Mouse (Mus musculus) kidney, adult 18-20 months (tissue): ENCODE data around the gene Sh3rf3.
"Not testable (repeated sequence)": the region's sequence is repeated elsewhere in the genome, so short reads cannot be mapped to it uniquely, and the experiment has no call there.

Experiments used
- DNase-seq: peaks from one replicate; pipeline ENCODE4 v3.0.0; 2021

The Sh3rf3 gene

GRCm38 (mm10) chr10:58994726-58995125, 181.6 kb downstream of the Sh3rf3 start:
- DNase-seq = no peak

- no peak for DNase-seq
These were observed 182.0 kb downstream of the Sh3rf3 start for GRCm38 (mm10) chr10:58995132-58995531.

- DNase-seq = no peak
These were observed 189.2 kb downstream of the Sh3rf3 start for GRCm38 (mm10) chr10:59002361-59002760.

GRCm38 (mm10) chr10:59011415-59011814, 198.3 kb downstream of the Sh3rf3 start:
- DNase-seq = no peak

GRCm38 (mm10) chr10:59013618-59014017, 200.5 kb downstream of the Sh3rf3 start:
- DNase-seq = no peak

- DNase-seq = no peak
These were observed 206.3 kb downstream of the Sh3rf3 start for GRCm38 (mm10) chr10:59019302-59019973.

GRCm38 (mm10) chr10:59050434-59050833, 237.3 kb downstream of the Sh3rf3 start:
- no peak for DNase-seq

- no peak for DNase-seq
These were observed 243.1 kb downstream of the Sh3rf3 start for GRCm38 (mm10) chr10:59056294-59056693.

GRCm38 (mm10) chr10:59066804-59067203, 253.6 kb downstream of the Sh3rf3 start:
- DNase-seq = no peak

- no peak for DNase-seq
These were observed 259.7 kb downstream of the Sh3rf3 start for GRCm38 (mm10) chr10:59072827-59073226.

- DNase-seq = no peak
These were observed 263.5 kb downstream of the Sh3rf3 start for GRCm38 (mm10) chr10:59076681-59077080.

GRCm38 (mm10) chr10:59077909-59078308, 264.8 kb downstream of the Sh3rf3 start:
- DNase-seq = no peak

- no peak for DNase-seq
These were observed 272.4 kb downstream of the Sh3rf3 start for GRCm38 (mm10) chr10:59085604-59086003.

GRCm38 (mm10) chr10:59086578-59086977, 273.4 kb downstream of the Sh3rf3 start:
- no peak for DNase-seq

- DNase-seq = peak; percentile 11
These were observed 276.9 kb downstream of the Sh3rf3 start for GRCm38 (mm10) chr10:59089861-59090621.

- DNase-seq = no peak
These were observed 277.4 kb downstream of the Sh3rf3 start for GRCm38 (mm10) chr10:59090622-59090971.

- no peak for DNase-seq
These were observed 278.4 kb downstream of the Sh3rf3 start for GRCm38 (mm10) chr10:59091556-59091955.

- DNase-seq = no peak
These were observed 278.8 kb downstream of the Sh3rf3 start for GRCm38 (mm10) chr10:59091988-59092387.

- DNase-seq = not testable (repeated sequence)
These were observed 289.9 kb downstream of the Sh3rf3 start for GRCm38 (mm10) chr10:59103076-59103475.

GRCm38 (mm10) chr10:59104683-59105082, 291.5 kb downstream of the Sh3rf3 start:
- no peak for DNase-seq

GRCm38 (mm10) chr10:59105885-59106284, 292.7 kb downstream of the Sh3rf3 start:
- DNase-seq = no peak

GRCm38 (mm10) chr10:59106644-59107043, 293.5 kb downstream of the Sh3rf3 start:
- no peak for DNase-seq

GRCm38 (mm10) chr10:59109015-59109414, 295.9 kb downstream of the Sh3rf3 start:
- DNase-seq = peak; percentile 66

- DNase-seq = no peak
These were observed 297.2 kb downstream of the Sh3rf3 start for GRCm38 (mm10) chr10:59110386-59110785.
